Mouse (Mus musculus) E14TG2a.4 (cell line): Measurements from ENCODE around the gene Mslnl.

Experiments
- CTCF ChIP-seq: conservative IDR thresholded peaks from 2 replicates; pipeline ENCODE4 v1.5.1; 2014; ENCODE audit warnings: low read length
- NANOG ChIP-seq: IDR thresholded peaks from 2 replicates; pipeline ENCODE4 v1.6.1; 2014; ENCODE audit warnings: borderline replicate concordance, low read length, mixed read lengths
- POU5F1 ChIP-seq: IDR thresholded peaks from 2 replicates; pipeline ENCODE4 v1.6.1; 2014; ENCODE audit warnings: low read length, borderline replicate concordance

DNA sequence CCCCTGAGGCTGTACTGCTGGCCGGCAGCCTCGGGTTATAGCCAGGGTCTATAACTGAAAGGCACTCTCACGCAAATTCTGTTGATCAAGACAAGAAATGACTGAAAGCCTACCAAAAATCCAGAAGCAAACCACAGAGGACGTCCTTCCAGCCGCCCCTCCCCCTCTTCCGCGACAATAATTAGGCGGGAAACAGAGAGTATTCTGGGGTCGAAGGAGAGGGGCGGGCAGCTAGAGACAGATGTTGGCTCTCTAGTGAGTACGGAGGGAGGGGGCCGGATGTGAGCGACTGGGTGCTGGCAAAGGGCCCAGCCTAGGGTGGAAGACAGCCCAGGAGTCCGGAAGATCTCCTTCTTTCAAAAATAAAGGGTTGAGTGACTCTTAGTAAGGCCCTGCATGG is 56.8 kb downstream of the Mslnl start, which contains the start of gene Fam173a:
- TF ChIP-seq CTCF (no peak), POU5F1 (no peak), NANOG (no peak)
